Mouse (Mus musculus) monocyte, adult 2 months (primary cell): ENCODE measurements around the gene Cdr2l.

Experiments
- DNase-seq, 2 experiments: peaks; one replicate each; pipeline ENCODE4 v3.0.0; 2022; ENCODE audit warnings: low spot score in 2 of 2, low read depth in 1 of 2

Gene Cdr2l

GRCm38 (mm10) chr11:115439906-115440595 is 58.3 kb downstream of the Cdr2l start, which contains the start of gene Trim80:
Gene Trim80 (plus strand): TSS chr11:115440545.
- DNase-seq: no peak

- no peak for DNase-seq
These were observed 59.7 kb downstream of the Cdr2l start for GRCm38 (mm10) chr11:115441417-115441816.
